Mouse (Mus musculus): Measurements from ENCODE around the gene Gm42906. TPM values are rescaled to one million over a fixed set of nuclear protein-coding genes. Genes with fewer than 3 reads are reported as not detected.

The Gm42906 gene
- total and polyA plus RNA-seq, 2 experiments from 2014 or later: not detected

DNA sequence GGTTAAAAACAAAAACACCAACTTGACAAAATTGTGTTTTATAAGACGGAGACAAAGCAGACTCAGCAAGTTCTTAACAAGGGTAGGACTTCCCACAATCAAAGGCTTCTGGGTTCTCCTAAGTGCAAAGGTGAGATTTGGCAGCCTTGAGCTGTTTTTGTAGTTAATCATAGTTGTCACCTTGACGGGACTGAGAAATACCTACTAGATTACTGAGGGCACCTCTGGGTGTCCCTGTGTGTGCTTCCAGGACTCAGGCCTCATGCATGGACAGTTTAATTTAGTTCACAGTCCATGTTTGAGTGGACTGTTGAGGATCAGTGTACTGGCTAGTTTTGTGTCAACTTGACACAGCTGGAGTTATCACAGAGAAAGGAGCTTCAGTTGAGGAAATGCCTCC lies 403.5 kb downstream of the Gm42906 start:
- Histone ChIP-seq H3K9me3 (ENCODE audit: low read length) (no peaks in the 10 kb centered on the region), H3K9ac (replicated peaks; ENCODE audit: low read length) (no peak overlapping the region), H3K4me3 (ENCODE audit: low read length) (no peak overlapping the region), H3K27me3 (ENCODE audit: insufficient read depth, low read length) (no peaks in the 10 kb centered on the region), H3K27ac (no peak overlapping the region), H3K4me1 (ENCODE audit: insufficient read depth, low read length) (peaks cover 5% of the 10 kb centered on the region), H3K4me2 (ENCODE audit: low read depth, low read length) (no peak overlapping the region), H3K36me3 (ENCODE audit: insufficient read depth, low read length) (no peaks in the 10 kb centered on the region)
- ATAC-seq: no peak
- 88% methylated on average over 2 of the region's 2 CpGs for WGBS
- DNase-seq (ENCODE audit: low spot score): no peak
- TF ChIP-seq CTCF (IDR thresholded peaks at IDR 0.05; ENCODE audit: low read depth): no peak

DNA sequence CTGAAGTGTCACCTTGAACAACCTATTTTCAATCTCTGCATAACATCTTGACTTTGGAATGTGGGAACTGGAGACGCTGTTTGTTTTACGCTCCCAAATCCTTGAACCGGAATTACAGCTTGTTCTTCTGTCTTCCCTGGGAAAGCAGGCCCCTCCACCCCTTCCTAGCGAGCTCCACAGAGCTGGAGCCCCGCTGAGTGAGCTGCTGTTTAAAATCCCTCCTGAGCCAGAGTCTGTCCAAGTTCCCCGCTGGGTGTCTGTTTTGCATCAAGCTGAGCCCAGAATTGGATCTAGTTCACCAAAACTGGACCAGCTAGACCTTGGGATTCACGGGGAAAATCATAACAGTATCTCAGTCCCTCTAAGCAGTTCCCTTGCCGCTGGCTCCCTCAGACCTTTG lies 404.5 kb downstream of the Gm42906 start:
- DNase-seq (ENCODE audit: low spot score) (peak; percentile 59), ATAC-seq (0 out of 2 replicates have a peak, but pooled peaks have one; percentile 38)
- Histone ChIP-seq H3K36me3 (ENCODE audit: insufficient read depth, low read length) (no peaks in the 10 kb centered on the region), H3K27me3 (ENCODE audit: insufficient read depth, low read length) (no peaks in the 10 kb centered on the region), H3K4me2 (ENCODE audit: low read depth, low read length) (peak overlapping the region; percentile 34), H3K27ac (0 out of 2 replicates have a peak overlapping the region, but pooled peaks have one; percentile 8), H3K9me3 (ENCODE audit: low read length) (no peaks in the 10 kb centered on the region), H3K9ac (replicated peaks; ENCODE audit: low read length) (no peak overlapping the region), H3K4me3 (ENCODE audit: low read length) (no peak overlapping the region), H3K4me1 (ENCODE audit: insufficient read depth, low read length) (peaks cover 5% of the 10 kb centered on the region)
- TF ChIP-seq CTCF (IDR thresholded peaks at IDR 0.05; ENCODE audit: low read depth): no peak
- 10% methylated on average over 8 of the region's 8 CpGs for WGBS

DNA sequence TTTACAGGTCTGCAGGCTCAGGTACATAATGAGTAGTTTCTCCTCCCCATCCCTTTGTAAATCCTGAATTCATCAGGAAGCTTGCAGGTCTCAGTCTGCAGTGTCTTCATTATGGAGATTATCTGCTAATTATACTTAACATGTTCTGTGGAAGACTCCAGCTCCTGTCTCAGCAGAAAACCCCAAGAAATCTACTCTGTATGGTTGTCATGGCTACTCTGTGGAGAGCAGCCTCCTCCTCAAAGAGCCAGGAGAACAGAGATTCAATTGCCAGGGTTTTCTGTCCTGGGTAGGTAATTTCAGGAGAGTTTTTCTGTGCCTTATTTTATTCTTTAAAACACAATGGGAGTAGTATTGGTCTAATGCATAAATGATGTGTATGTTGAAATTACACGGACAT lies 405.0 kb downstream of the Gm42906 start:
- DNase-seq (ENCODE audit: low spot score) (peak; percentile 37), ATAC-seq (no peak)
- no peaks in the 10 kb centered on the region for H3K9me3 ChIP-seq (ENCODE audit: low read length)
- no peak for TF ChIP-seq CTCF (IDR thresholded peaks at IDR 0.05; ENCODE audit: low read depth)
- no peak overlapping the region for H3K4me2 ChIP-seq (ENCODE audit: low read depth, low read length)
- WGBS: 17% methylated on average over 1 of the region's 1 CpGs
- 0 out of 2 replicates have a peak overlapping the region, but pooled peaks have one; percentile 8 for H3K27ac ChIP-seq
- H3K4me1 ChIP-seq (ENCODE audit: insufficient read depth, low read length): peaks cover 5% of the 10 kb centered on the region
- H3K27me3 ChIP-seq (ENCODE audit: insufficient read depth, low read length): no peaks in the 10 kb centered on the region
- H3K4me3 ChIP-seq (ENCODE audit: low read length): no peak overlapping the region
- no peaks in the 10 kb centered on the region for H3K36me3 ChIP-seq (ENCODE audit: insufficient read depth, low read length)
- H3K9ac ChIP-seq (replicated peaks; ENCODE audit: low read length): no peak overlapping the region

DNA sequence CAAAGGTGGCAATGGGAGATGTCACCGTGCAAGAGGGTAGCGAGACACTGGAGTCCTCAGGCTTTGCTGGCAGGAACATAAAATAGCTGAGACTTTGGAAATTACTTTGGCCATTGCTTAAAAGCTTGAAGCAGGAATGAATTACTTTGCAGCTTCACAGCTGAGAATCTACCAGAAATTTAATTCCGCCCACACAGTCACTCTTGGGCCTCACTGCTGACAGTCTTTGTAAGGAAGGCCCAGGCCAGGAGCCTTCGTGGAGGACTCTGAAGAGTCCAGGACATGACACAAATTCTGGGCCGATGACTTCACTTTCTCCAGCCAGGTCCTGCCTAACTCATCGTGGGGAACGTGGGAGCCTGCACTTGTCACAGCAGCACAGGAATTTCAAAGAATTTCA lies 405.9 kb downstream of the Gm42906 start:
- no peaks in the 10 kb centered on the region for H3K36me3 ChIP-seq (ENCODE audit: insufficient read depth, low read length)
- ATAC-seq (no peak), DNase-seq (ENCODE audit: low spot score) (no peak)
- H3K4me3 ChIP-seq (ENCODE audit: low read length): no peak overlapping the region
- no peaks in the 10 kb centered on the region for H3K9me3 ChIP-seq (ENCODE audit: low read length)
- peaks cover 5% of the 10 kb centered on the region for H3K4me1 ChIP-seq (ENCODE audit: insufficient read depth, low read length)
- no peaks in the 10 kb centered on the region for H3K27me3 ChIP-seq (ENCODE audit: insufficient read depth, low read length)
- WGBS: 77% methylated on average over 7 of the region's 7 CpGs
- no peak overlapping the region for H3K9ac ChIP-seq (replicated peaks; ENCODE audit: low read length)
- H3K27ac ChIP-seq: no peak overlapping the region
- TF ChIP-seq CTCF (IDR thresholded peaks at IDR 0.05; ENCODE audit: low read depth): no peak
- H3K4me2 ChIP-seq (ENCODE audit: low read depth, low read length): no peak overlapping the region

DNA sequence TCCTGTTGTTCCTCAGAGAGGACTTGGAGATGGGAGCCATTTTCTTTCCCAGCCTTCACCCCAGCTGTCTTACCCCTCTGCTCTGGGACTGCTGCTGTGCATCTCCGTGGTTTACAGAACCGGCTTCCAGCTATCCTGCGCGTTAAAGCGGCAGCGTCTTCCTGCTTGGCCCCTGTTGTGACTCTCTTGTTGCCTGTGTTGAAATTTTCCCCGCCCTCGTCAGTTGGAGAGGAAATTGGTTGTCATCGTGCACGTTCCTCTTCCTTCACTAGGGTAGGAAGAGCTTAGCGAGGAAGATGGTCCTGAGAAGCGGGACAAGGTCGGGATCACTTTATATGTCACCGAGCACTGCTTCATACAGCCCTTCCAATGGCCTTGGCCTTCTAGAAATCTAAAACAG lies 407.1 kb downstream of the Gm42906 start:
- Histone ChIP-seq H3K4me3 (ENCODE audit: low read length) (no peak overlapping the region), H3K27me3 (ENCODE audit: insufficient read depth, low read length) (no peaks in the 10 kb centered on the region), H3K36me3 (ENCODE audit: insufficient read depth, low read length) (no peaks in the 10 kb centered on the region), H3K27ac (no peak overlapping the region), H3K9me3 (ENCODE audit: low read length) (no peaks in the 10 kb centered on the region), H3K4me2 (ENCODE audit: low read depth, low read length) (no peak overlapping the region), H3K4me1 (ENCODE audit: insufficient read depth, low read length) (peaks cover 5% of the 10 kb centered on the region), H3K9ac (replicated peaks; ENCODE audit: low read length) (no peak overlapping the region)
- TF ChIP-seq CTCF (IDR thresholded peaks at IDR 0.05; ENCODE audit: low read depth): no peak
- DNase-seq (ENCODE audit: low spot score) (no peak), ATAC-seq (no peak)
- 69% methylated on average over 14 of the region's 14 CpGs for WGBS

DNA sequence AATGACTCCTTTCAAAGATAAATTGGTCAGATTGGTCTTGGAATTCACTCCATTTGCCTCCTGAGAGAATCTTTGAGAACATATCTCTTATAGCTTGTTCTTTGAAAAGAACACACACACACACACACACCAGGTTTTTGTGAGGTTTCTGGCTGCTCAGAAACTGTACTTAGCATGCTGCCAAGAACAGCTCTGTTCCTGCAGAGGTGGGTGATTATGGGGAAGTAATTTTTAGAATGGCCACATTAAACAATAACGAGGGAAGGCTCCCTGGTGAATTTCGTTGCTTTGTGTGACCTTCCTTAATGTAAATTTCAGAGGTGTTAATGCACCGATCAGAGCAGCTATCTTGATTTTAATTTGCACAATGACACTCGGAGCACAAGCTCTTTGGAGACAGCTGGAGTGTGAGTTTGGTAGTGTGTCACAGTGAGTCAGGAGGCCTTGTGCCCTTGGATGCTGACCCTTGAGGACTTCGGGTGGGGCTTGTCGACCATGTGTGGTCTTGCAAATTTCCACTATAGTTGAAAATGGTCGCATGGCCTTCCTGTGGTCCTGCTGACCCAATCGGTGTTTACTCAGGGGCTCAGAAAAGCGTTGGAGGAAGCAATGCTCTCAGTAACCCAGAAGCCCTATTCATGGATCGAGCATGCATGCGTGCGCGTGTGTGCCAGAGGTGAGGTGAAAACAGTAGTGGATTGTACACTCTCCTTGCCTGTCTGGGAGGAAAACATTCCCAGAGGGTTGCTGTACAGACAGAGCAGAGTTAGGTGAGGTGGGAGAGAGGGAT lies 407.7 kb downstream of the Gm42906 start:
- H3K27me3 ChIP-seq (ENCODE audit: insufficient read depth, low read length): no peaks in the 10 kb centered on the region
- TF ChIP-seq CTCF (IDR thresholded peaks at IDR 0.05; ENCODE audit: low read depth): no peak
- no peak overlapping the region for H3K4me3 ChIP-seq (ENCODE audit: low read length)
- H3K4me1 ChIP-seq (ENCODE audit: insufficient read depth, low read length): peaks cover 5% of the 10 kb centered on the region
- 63% methylated on average over 13 of the region's 13 CpGs for WGBS
- H3K9me3 ChIP-seq (ENCODE audit: low read length): no peaks in the 10 kb centered on the region
- H3K4me2 ChIP-seq (ENCODE audit: low read depth, low read length): no peak overlapping the region
- DNase-seq (ENCODE audit: low spot score): no peak
- ATAC-seq: no peak
- H3K9ac ChIP-seq (replicated peaks; ENCODE audit: low read length): no peak overlapping the region
- no peak overlapping the region for H3K27ac ChIP-seq
- H3K36me3 ChIP-seq (ENCODE audit: insufficient read depth, low read length): no peaks in the 10 kb centered on the region

DNA sequence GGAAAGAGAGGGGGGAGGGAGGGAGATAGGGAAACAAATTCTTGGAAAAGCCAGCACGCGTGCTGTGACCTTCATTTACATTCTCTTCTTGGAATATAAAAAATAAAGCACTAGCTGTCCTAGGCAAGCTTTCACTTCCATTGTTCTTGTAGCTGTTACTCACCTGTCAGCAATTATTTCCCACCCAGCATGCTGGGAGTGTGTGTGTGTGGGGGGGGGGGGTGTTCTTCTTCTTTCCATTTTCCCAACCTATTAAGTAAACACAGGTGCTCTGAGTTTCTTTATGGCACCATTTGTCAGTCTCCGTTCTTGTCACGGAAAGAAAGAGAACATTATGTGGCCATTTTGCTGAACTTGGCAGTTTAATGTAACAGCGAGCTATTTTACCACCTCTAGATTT lies 409.0 kb downstream of the Gm42906 start:
- Histone ChIP-seq H3K9me3 (ENCODE audit: low read length) (no peaks in the 10 kb centered on the region), H3K27ac (no peak overlapping the region), H3K4me3 (ENCODE audit: low read length) (no peak overlapping the region), H3K27me3 (ENCODE audit: insufficient read depth, low read length) (no peaks in the 10 kb centered on the region), H3K4me2 (ENCODE audit: low read depth, low read length) (no peak overlapping the region), H3K4me1 (ENCODE audit: insufficient read depth, low read length) (peaks cover 5% of the 10 kb centered on the region), H3K36me3 (ENCODE audit: insufficient read depth, low read length) (no peaks in the 10 kb centered on the region), H3K9ac (replicated peaks; ENCODE audit: low read length) (no peak overlapping the region)
- no peak for DNase-seq (ENCODE audit: low spot score)
- no peak for ATAC-seq
- WGBS: 67% methylated on average over 5 of the region's 5 CpGs
- TF ChIP-seq CTCF (IDR thresholded peaks at IDR 0.05; ENCODE audit: low read depth): no peak
